Mouse (Mus musculus) hindbrain, embryonic 11.5 days (tissue): ENCODE measurements at regions not wholly inside any gene's neighbourhood (a gene's known extent, or its start where the extent isn't known, plus 50 kb on each side); places are given as distances from the start of the nearest gene placed in this dataset.

Experiments
- ATAC-seq: fragments of 200-750 bp; cut with Nextera tagmentation; 2 replicates; pipeline ENCODE4 v1.8.0; 2017; ENCODE audit warnings: mild to moderate bottlenecking, moderate TSS enrichment, moderate library complexity; ENCODE audit not compliant: low FRiP score
- DNase-seq: peaks from one replicate; pipeline ENCODE4 v3.0.0-alpha.2; 2015; ENCODE audit warnings: low spot score
- H3K27ac ChIP-seq: fragments of 300-500 bp; sonication (generic); 2 replicates; pipeline ENCODE4 v1.5.1; 2014; ENCODE audit warnings: mild to moderate bottlenecking, low read depth, low read length
- H3K27me3 ChIP-seq: fragments of 300-500 bp; sonication (generic); 2 replicates; pipeline ENCODE4 v1.6.1; 2014; ENCODE audit warnings: mild to moderate bottlenecking, low read length, moderate library complexity, mixed read lengths; ENCODE audit not compliant: control insufficient read depth, insufficient read depth
- H3K36me3 ChIP-seq: fragments of 300-500 bp; sonication (generic); 2 replicates; pipeline ENCODE4 v1.6.1; 2014; ENCODE audit warnings: mild to moderate bottlenecking, low read length, moderate library complexity, mixed read lengths; ENCODE audit not compliant: control insufficient read depth, insufficient read depth
- H3K4me1 ChIP-seq: fragments of 300-500 bp; sonication (generic); replicated peaks from 2 replicates; pipeline ENCODE4 v1.6.1; 2014; ENCODE audit warnings: low read length, mixed read lengths; ENCODE audit not compliant: control insufficient read depth, insufficient read depth
- H3K4me2 ChIP-seq: fragments of 300-500 bp; sonication (generic); replicated peaks from 2 replicates; pipeline ENCODE4 v1.6.1; 2014; ENCODE audit warnings: mild to moderate bottlenecking, low read depth, low read length
- H3K4me3 ChIP-seq: fragments of 300-500 bp; sonication (generic); 2 replicates; pipeline ENCODE4 v1.5.1; 2014; ENCODE audit warnings: low read depth, low read length
- H3K9ac ChIP-seq: fragments of 300-500 bp; sonication (generic); 2 replicates; pipeline ENCODE4 v1.6.1; 2014; ENCODE audit warnings: low read depth, low read length
- H3K9me3 ChIP-seq: fragments of 300-500 bp; sonication (generic); 2 replicates; pipeline ENCODE4 v1.6.1; 2016; ENCODE audit warnings: low read length; ENCODE audit not compliant: control insufficient read depth
- WGBS: fragments of 180-500 bp; shearing (Covaris S2); extraction: QIAGEN DNeasy Blood & Tissue Kit; methylation state at CpG from one replicate; pipeline ENCODE4 v1.1.7; 2014; 5-methylcytosine and 5-hydroxymethylcytosine counted together

DNA sequence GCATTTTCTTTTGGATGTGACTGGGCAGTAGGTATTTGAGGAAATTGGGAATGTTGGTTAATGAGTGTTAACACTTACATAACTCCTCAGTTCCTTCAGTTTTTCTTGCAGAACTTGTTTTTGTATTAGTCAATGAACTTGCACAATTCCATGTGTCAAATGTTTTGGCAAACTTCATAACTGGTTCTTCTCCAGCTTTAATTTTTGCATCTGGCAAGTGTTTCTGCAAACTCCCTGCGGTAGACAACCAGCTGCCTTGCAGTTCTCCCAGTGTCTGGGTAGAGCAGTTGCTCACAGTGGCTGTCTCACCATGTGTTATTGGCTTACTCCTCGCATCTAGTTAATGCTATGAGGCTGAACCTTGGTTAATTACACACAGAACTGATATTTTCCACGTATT, 790.4 kb downstream of the Epha4 start:
- WGBS = 78% methylated on average over 3 of the region's 3 CpGs

DNA sequence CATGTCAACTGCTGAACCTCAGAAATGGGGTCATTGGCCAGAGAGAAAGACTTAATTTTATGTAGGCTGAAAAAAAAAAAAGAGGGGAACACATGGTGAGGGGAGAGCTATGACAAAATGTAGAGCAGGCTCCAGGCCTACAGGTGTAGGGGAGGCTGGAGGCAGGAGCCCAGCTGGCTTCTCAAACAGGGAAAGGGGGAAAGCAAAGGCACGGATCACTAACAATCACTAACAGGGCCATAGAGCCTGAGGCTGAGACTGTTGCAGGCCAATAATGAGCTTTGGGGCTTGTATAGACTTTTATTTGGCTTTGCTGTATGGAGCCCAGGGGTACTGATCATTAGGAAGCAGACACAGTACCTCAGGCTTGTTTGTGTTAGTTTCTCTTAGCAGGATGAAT, 777.9 kb downstream of the Epha4 start:
- Histone ChIP-seq H3K36me3 (no peaks in the 10 kb centered on the region), H3K4me2 (no peak overlapping the region), H3K27me3 (no peaks in the 10 kb centered on the region), H3K9me3 (no peaks in the 10 kb centered on the region), H3K4me3 (no peak overlapping the region), H3K27ac (no peak overlapping the region), H3K4me1 (no peaks in the 10 kb centered on the region), H3K9ac (no peak overlapping the region)
- ATAC-seq (no peak), DNase-seq (no peak)
- WGBS = 50% methylated on average over 1 of the region's 1 CpGs

More for the DNA sequence above, 790.4 kb downstream of the Epha4 start:
- ATAC-seq = no peak
- Histone ChIP-seq H3K27ac (no peak overlapping the region), H3K9ac (no peak overlapping the region), H3K4me1 (no peaks in the 10 kb centered on the region), H3K36me3 (no peaks in the 10 kb centered on the region), H3K4me3 (no peak overlapping the region), H3K9me3 (no peaks in the 10 kb centered on the region), H3K4me2 (no peak overlapping the region), H3K27me3 (no peaks in the 10 kb centered on the region)
- DNase-seq = no peak

DNA sequence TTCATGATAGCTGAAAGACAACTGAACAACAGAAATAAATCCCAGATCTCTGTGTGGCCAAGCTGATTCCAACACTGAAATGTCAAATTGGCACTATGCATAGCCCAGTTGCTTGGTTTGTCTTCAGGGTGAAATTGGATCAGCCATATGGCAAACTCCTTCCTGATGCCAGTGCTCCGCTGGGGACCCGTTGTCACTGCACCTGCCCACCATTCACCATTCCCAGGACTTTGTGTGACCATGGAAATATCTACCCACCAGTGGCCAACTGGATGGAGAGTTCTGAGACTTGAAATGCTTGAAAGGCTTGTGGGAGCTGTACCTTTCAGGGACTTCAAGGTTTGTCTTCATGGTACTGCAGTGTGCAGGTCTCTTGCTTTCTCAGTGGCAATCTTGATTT, 777.2 kb downstream of the Epha4 start:
- ATAC-seq (no peak), DNase-seq (no peak)
- 84% methylated on average over 2 of the region's 2 CpGs for WGBS
- Histone ChIP-seq H3K27me3 (no peaks in the 10 kb centered on the region), H3K4me1 (no peaks in the 10 kb centered on the region), H3K27ac (no peak overlapping the region), H3K4me2 (no peak overlapping the region), H3K4me3 (no peak overlapping the region), H3K9me3 (no peaks in the 10 kb centered on the region), H3K9ac (no peak overlapping the region), H3K36me3 (no peaks in the 10 kb centered on the region)

DNA sequence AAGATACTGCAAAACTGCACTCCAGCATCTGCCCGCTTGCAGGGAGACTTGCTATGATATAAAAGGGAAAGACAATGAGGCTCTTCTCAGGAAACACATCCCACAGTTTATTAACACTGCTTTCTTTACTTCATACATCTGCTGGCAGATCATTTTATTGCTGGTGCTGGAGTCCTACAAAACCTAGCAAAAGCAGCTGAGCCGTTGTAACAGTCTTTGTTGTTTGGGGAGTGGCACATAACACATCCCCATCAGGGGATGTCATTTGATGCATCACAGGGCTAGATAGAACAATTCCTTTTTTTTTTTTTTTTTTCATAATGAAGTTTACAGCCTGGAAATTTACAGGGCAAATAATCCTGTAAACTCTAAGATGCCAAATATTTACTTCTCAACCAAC, 742.2 kb downstream of the Epha4 start:
- DNase-seq (no peak), ATAC-seq (no peak)
- no peaks in the 10 kb centered on the region for H3K27me3 ChIP-seq
- no peaks in the 10 kb centered on the region for H3K9me3 ChIP-seq
- no peak overlapping the region for H3K27ac ChIP-seq
- no peaks in the 10 kb centered on the region for H3K4me1 ChIP-seq
- H3K36me3 ChIP-seq = no peaks in the 10 kb centered on the region
- H3K4me3 ChIP-seq = no peak overlapping the region
- no peak overlapping the region for H3K9ac ChIP-seq
- H3K4me2 ChIP-seq = no peak overlapping the region
- 90% methylated on average over 2 of the region's 2 CpGs for WGBS

DNA sequence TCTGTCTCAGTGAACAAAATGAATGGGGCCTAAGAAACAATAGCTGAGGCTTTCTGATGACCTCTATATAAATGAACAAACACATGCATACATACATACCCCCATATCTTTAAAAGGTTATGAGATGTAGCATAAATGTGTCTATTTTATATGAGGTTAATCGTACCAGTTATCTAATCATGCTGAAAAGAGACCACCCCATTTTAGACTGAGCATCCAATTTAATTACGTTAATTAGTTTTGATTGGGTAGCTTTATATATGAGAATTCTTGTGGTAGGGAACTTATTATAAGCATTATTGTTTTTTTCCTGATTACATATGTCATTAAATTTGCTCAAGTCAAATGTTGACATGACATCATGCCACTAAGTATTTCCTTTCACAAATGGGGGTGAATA, 728.0 kb downstream of the Epha4 start:
- Histone ChIP-seq H3K9me3 (no peaks in the 10 kb centered on the region), H3K27me3 (no peaks in the 10 kb centered on the region), H3K4me3 (no peak overlapping the region), H3K9ac (no peak overlapping the region), H3K36me3 (no peaks in the 10 kb centered on the region), H3K27ac (no peak overlapping the region), H3K4me2 (no peak overlapping the region), H3K4me1 (no peaks in the 10 kb centered on the region)
- ATAC-seq (no peak), DNase-seq (no peak)
- WGBS = 89% methylated on average over 2 of the region's 2 CpGs

DNA sequence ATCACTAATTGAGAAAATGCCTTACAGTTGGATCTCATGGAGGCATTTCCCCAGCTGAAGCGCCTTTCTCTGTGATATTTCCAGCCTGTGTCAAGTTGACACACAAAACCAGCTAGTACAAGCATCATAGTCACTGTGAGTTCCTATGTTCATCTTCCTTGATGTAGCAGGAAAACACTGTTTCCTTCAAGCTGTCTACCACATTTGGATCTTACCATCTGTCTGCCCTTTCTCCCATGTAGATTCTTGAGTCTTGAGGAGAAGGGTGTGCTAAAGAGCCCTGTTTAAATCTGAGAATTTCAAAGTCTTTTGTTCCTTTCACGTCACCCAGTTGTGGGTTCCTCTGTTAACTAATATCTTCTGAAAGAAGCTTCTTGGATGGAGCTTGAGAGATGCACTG, 721.5 kb downstream of the Epha4 start:
- DNase-seq (no peak), ATAC-seq (no peak)
- Histone ChIP-seq H3K4me1 (no peaks in the 10 kb centered on the region), H3K4me2 (no peak overlapping the region), H3K4me3 (no peak overlapping the region), H3K9me3 (no peaks in the 10 kb centered on the region), H3K9ac (no peak overlapping the region), H3K27ac (no peak overlapping the region), H3K27me3 (no peaks in the 10 kb centered on the region), H3K36me3 (no peaks in the 10 kb centered on the region)
- 93% methylated on average over 2 of the region's 2 CpGs for WGBS

DNA sequence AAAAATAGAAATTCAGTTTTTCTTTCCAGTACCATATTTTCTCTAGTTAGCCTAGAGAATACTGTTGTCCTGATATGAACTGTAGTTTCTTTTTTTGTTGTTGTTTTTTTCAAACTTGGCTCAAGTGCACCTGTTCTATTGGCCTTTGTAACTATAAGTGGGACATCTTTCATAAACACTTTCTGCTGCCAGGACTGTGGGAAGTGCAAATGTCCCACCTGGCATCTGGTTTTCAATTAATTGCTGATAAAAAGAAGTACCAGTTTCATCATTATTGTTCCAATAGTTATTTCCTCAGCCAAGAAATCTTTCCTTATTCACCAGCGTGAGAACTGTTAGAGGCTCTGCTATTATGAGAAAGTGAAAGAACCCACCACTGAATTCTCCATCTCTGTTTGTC, 695.0 kb downstream of the Epha4 start:
- DNase-seq = no peak
- Histone ChIP-seq H3K36me3 (no peaks in the 10 kb centered on the region), H3K9ac (no peak overlapping the region), H3K27ac (no peak overlapping the region), H3K4me1 (no peaks in the 10 kb centered on the region), H3K27me3 (no peaks in the 10 kb centered on the region), H3K4me3 (no peak overlapping the region), H3K9me3 (no peaks in the 10 kb centered on the region), H3K4me2 (no peak overlapping the region)
- ATAC-seq = no peak
- 90% methylated on average over 1 of the region's 1 CpGs for WGBS

DNA sequence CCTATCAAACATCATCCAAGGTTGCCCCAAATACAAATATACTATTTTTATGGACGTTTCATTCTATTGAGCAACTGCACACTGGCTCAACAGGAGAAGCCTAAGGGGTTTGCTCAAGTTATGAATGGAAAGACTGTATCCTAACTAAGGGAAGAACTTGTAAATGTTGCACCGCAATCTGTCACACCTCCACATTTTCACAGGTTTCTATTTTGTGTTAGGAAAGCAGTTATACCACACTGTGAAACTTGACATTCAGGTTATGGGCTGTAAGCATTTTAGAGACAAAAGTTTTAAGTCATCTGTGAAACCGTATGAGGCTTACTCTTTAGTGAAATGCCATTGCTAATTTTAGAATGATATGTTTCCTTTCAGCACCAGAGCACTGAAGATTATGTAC, 693.3 kb downstream of the Epha4 start:
- DNase-seq = no peak

DNA sequence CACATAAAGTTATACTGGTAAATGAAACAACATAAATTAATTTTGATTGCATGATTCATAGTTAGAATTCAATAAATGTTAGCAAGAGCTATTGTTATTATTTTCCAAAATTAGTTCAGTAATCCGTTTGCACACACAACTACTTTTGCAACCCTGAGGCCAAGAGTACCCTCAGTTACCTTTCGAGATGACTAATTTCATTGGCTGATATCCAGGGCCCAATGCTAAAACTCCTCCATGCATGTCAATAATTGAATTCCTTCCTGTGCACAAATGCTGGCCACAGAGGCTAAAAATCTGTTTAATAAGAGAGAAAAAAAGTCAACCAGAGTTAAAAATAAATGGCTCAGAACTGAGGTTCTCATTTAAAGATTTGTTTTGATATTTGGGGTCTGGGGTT, 685.2 kb downstream of the Epha4 start:
- WGBS = 81% methylated on average over 2 of the region's 2 CpGs
- ATAC-seq = no peak
- no peaks in the 10 kb centered on the region for H3K36me3 ChIP-seq

More for the DNA sequence above, 693.3 kb downstream of the Epha4 start:
- Histone ChIP-seq H3K4me3 (no peak overlapping the region), H3K4me1 (no peaks in the 10 kb centered on the region), H3K9me3 (no peaks in the 10 kb centered on the region), H3K27ac (no peak overlapping the region), H3K36me3 (no peaks in the 10 kb centered on the region), H3K4me2 (no peak overlapping the region), H3K9ac (no peak overlapping the region), H3K27me3 (no peaks in the 10 kb centered on the region)
- no peak for ATAC-seq
- whole genome bisulfite sequencing = 84% methylated on average over 3 of the region's 3 CpGs

More for the DNA sequence above, 685.2 kb downstream of the Epha4 start:
- Histone ChIP-seq H3K9ac (no peak overlapping the region), H3K9me3 (no peaks in the 10 kb centered on the region), H3K4me1 (no peaks in the 10 kb centered on the region), H3K4me2 (no peak overlapping the region), H3K27me3 (no peaks in the 10 kb centered on the region), H3K4me3 (no peak overlapping the region), H3K27ac (no peak overlapping the region)
- no peak for DNase-seq
